Mouse (Mus musculus) mouse embryonic stem cell (cell line): ENCODE measurements around the gene Arg1.

Experiments used
- in situ Hi-C, 2 experiments: fragments of 300-500 bp; cut with MboI; formaldehyde crosslinking; loops; 1 replicate in 1 of 2; 3 replicates in 1 of 2; pipeline ENCODE4 v1.14.3; 2019 to 2020; ENCODE audit warnings: low sequenced_read_pairs in 2 of 2, low pct_unique_long_range_greater_than_20kb in 1 of 2, mixed read lengths in 1 of 2; ENCODE audit not compliant: unreplicated experiment in 1 of 2

Arg1 gene

GRCm38 (mm10) chr10:24926380-24926779, 904 bp downstream of the Arg1 start:
- in situ Hi-C loops, result no loop called here

- in situ Hi-C loops, result no loop called here
Measured at GRCm38 (mm10) chr10:24924296-24924695, 3.0 kb downstream of the Arg1 start.

GRCm38 (mm10) chr10:24922977-24923376, 4.3 kb downstream of the Arg1 start:
- in situ Hi-C loops, result no loop called here

- in situ Hi-C loops, result no loop called here
Measured at GRCm38 (mm10) chr10:24915486-24915885, 11.8 kb downstream of the Arg1 start.

- in situ Hi-C loops, result no loop called here
Measured at GRCm38 (mm10) chr10:24912576-24912975, 14.7 kb downstream of the Arg1 start.

GRCm38 (mm10) chr10:24911199-24911598, 16.1 kb downstream of the Arg1 start:
- in situ Hi-C loops, result no loop called here

- in situ Hi-C loops, result no loop called here
Measured at GRCm38 (mm10) chr10:24905627-24906026, 21.7 kb downstream of the Arg1 start.

GRCm38 (mm10) chr10:24895927-24896326, 31.4 kb downstream of the Arg1 start:
- in situ Hi-C loops, result no loop called here

- in situ Hi-C loops, result no loop called here
Measured at GRCm38 (mm10) chr10:24888343-24888742, 38.9 kb downstream of the Arg1 start.

- in situ Hi-C loops, result no loop called here
Measured at GRCm38 (mm10) chr10:24886008-24886407, 41.3 kb downstream of the Arg1 start.

- in situ Hi-C loops, result no loop called here
Measured at GRCm38 (mm10) chr10:24873624-24874023, 53.7 kb downstream of the Arg1 start.

- in situ Hi-C loops, result loop anchor here in 1 of 2 experiments (5.0 kb wide), 1 partner anchor 38 kb away; no protein-coding TSS in a partner anchor
Measured at GRCm38 (mm10) chr10:24869760-24870290, 57.5 kb downstream of the Arg1 start, which contains the start of gene Med23. TSS of gene Med23 (plus strand) at chr10:24869986.
